Mouse (Mus musculus) CH12.LX (cell line): ENCODE data around the gene Nupr1l. TPM values are rescaled to one million over a fixed set of nuclear protein-coding genes. Genes with fewer than 3 reads are reported as not detected.
A peak's percentile ranks its signal among the peaks of the same experiment; 100 is the strongest.

Experiments
- DNase-seq: peaks from one replicate; pipeline ENCODE4 v3.0.0-alpha.2; 2013; ENCODE audit errors: extremely low read depth
- H3K27ac ChIP-seq: 2 replicates; pipeline ENCODE4 v1.5.1; 2012; ENCODE audit warnings: low read depth, mild to moderate bottlenecking, control low read depth, moderate library complexity; ENCODE audit not compliant: insufficient read depth
- H3K27me3 ChIP-seq: replicated peaks from 2 replicates; pipeline ENCODE3; 2012; ENCODE audit warnings: inconsistent platforms
- H3K36me3 ChIP-seq, 2 experiments: replicated peaks in 1 of 2; 2 replicates each; pipeline versions ENCODE3 to v1.6.1; 2012; ENCODE audit warnings: inconsistent platforms in 1 of 2, low read length in 1 of 2, mild to moderate bottlenecking in 1 of 2, mixed read lengths in 1 of 2, moderate library complexity in 1 of 2; ENCODE audit not compliant: control insufficient read depth in 1 of 2, insufficient read depth in 1 of 2
- H3K4me1 ChIP-seq, 2 experiments: 2 replicates each; pipeline ENCODE4 v1.6.1; 2012; ENCODE audit warnings: inconsistent platforms in 1 of 2, moderate library complexity in 1 of 2; ENCODE audit not compliant: insufficient read depth in 2 of 2, control insufficient read depth in 1 of 2
- H3K4me2 ChIP-seq: 2 replicates; pipeline ENCODE4 v1.6.1; 2012; ENCODE audit warnings: low read depth, mild to moderate bottlenecking, control low read depth; ENCODE audit not compliant: poor library complexity, insufficient read depth, severe bottlenecking
- H3K4me3 ChIP-seq, 3 experiments: fragments of 150-350 bp in 1 of 3; sonication (generic) in 1 of 3; replicated peaks in 1 of 3; 2 replicates each; pipeline versions ENCODE3 to v1.5.1; 2011 to 2012; ENCODE audit warnings: low read depth in 2 of 3, low read length in 2 of 3, mild to moderate bottlenecking in 2 of 3, moderate library complexity in 2 of 3, control low read depth in 1 of 3, improper control_type of control experiment in 1 of 3, inconsistent platforms in 1 of 3, mixed read lengths in 1 of 3; ENCODE audit not compliant: poor library complexity in 1 of 3
- H3K79me2 ChIP-seq: replicated peaks from 2 replicates; pipeline ENCODE4 v1.6.1; 2012; ENCODE audit warnings: mild to moderate bottlenecking, moderate library complexity; ENCODE audit not compliant: control insufficient read depth, poor library complexity, insufficient read depth, severe bottlenecking; ENCODE audit errors: extremely low read depth
- H3K9ac ChIP-seq: 2 replicates; pipeline ENCODE4 v1.6.1; 2012; ENCODE audit warnings: low read depth, mild to moderate bottlenecking, control low read depth, moderate library complexity; ENCODE audit not compliant: insufficient read depth
- H3K9me3 ChIP-seq: replicated peaks from 2 replicates; pipeline ENCODE3; 2012; ENCODE audit warnings: low read length, inconsistent platforms, mixed read lengths
- BHLHE40 ChIP-seq: IDR thresholded peaks from 2 replicates; pipeline ENCODE4 v1.6.1; 2011; ENCODE audit warnings: mild to moderate bottlenecking, low read depth, low read length, improper control_type of control experiment
- ETS1 ChIP-seq: conservative IDR thresholded peaks from 2 replicates; pipeline ENCODE4 v1.6.1; 2012; ENCODE audit warnings: low read depth, mild to moderate bottlenecking, inconsistent platforms, low read length, improper control_type of control experiment, moderate library complexity
- MEF2A ChIP-seq: IDR thresholded peaks from 2 replicates; pipeline ENCODE4 v1.6.1; 2014; ENCODE audit warnings: low read depth, mild to moderate bottlenecking, inconsistent platforms, low read length, improper control_type of control experiment, borderline replicate concordance
- MXI1 ChIP-seq: IDR thresholded peaks from 2 replicates; pipeline ENCODE4 v1.6.1; 2011; ENCODE audit warnings: mild to moderate bottlenecking, low read depth, low read length, improper control_type of control experiment
- MYC ChIP-seq: IDR thresholded peaks from 2 replicates; pipeline ENCODE4 v1.6.1; 2011; ENCODE audit warnings: low read depth, mild to moderate bottlenecking, improper control_type of control experiment, low read length
- POLR2AphosphoS2 ChIP-seq: IDR thresholded peaks from 2 replicates; pipeline ENCODE4 v1.6.1; 2011; ENCODE audit warnings: low read depth, low read length, improper control_type of control experiment
- TCF12 ChIP-seq: IDR thresholded peaks from 2 replicates; pipeline ENCODE4 v1.6.1; 2014; ENCODE audit warnings: low read depth, mild to moderate bottlenecking, inconsistent platforms, low read length, improper control_type of control experiment
- ZKSCAN1 ChIP-seq: IDR thresholded peaks from 2 replicates; pipeline ENCODE4 v1.6.1; 2012; ENCODE audit warnings: low read depth, inconsistent platforms, low read length, improper control_type of control experiment, borderline replicate concordance
- ZNF384 ChIP-seq: IDR thresholded peaks from 2 replicates; pipeline ENCODE4 v1.6.1; 2012; ENCODE audit warnings: low read depth, low read length, improper control_type of control experiment, inconsistent platforms
- dilution Hi-C: fragments of 300-500 bp; cut with MboI; formaldehyde crosslinking; loops from 2 replicates; pipeline ENCODE4 v1.14.3; 2020; ENCODE audit warnings: low sequenced_read_pairs; ENCODE audit not compliant: extremely low pct_unique_long_range_greater_than_20kb, extremely low pct_ligation_motif_present
- in situ Hi-C: fragments of 300-500 bp; cut with MboI; formaldehyde crosslinking; loops from 3 replicates; pipeline ENCODE4 v1.14.3; 2019; ENCODE audit warnings: low sequenced_read_pairs, low pct_ligation_motif_present, low pct_unique_long_range_greater_than_20kb, mixed read lengths
- polyA plus RNA-seq: library from polyadenylated mRNA; unstranded; fragments of >175 nt; gene quantifications from 2 replicates; pipeline ENCODE4 v1.2.1, GENCODE M21; 2012; ENCODE audit warnings: low read depth; ENCODE audit not compliant: insufficient read length
- total RNA-seq, 2 experiments: library from RNA; depleted of rRNA; stranded (reverse); fragments of 300-350 nt in 1 of 2; fragments of >200 nt in 1 of 2; gene quantifications; 2 replicates each; pipeline ENCODE4 v1.2.3; 2012 to 2014

The Nupr1l gene
- total and polyA plus RNA-seq, 3 experiments: 0.46 to 0.68 TPM; not detected in 1

DNA sequence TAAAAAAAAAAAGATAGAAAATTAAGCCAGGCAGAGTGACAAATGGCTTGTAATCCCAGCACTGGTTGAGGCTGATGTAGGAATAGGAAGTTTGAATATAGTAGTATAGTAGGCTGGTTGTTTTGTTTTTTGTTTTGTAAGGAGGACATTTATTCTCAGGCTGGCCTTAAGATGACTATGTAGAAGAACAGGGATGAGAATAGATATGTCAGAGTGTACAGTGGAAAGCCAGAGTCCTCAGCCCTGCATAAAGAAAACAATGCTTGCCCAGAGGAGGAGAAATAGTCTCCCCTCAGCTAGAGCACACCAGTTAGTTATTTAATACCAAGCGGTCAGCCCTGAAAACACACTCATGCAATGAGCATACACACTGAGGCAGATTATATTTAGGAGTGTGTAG, 9.9 kb upstream of the Nupr1l start, which contains the start of gene Phkg1:
TSS of gene Phkg1 (minus strand) at position 101 of the 400 bp plus-strand sequence.
- H3K36me3 ChIP-seq: peaks cover 11 to 24% of the 10 kb centered on the region in 2 experiments
- no peaks in the 10 kb centered on the region for H3K79me2 ChIP-seq
- H3K4me3 ChIP-seq: no peak within 1 kb of the TSS
- TF ChIP-seq TCF12 (no peak), POLR2AphosphoS2 (no peak), ZKSCAN1 (no peak), MEF2A (no peak), BHLHE40 (no peak), ETS1 (no peak)
- no peak within 1 kb of the TSS for H3K4me2 ChIP-seq
- H3K27ac ChIP-seq: no peak within 1 kb of the TSS
- no peaks in the 10 kb centered on the region for H3K27me3 ChIP-seq
- dilution Hi-C loops: no loop called here
- in situ Hi-C loops: no loop called here
- no peaks in the 10 kb centered on the region for H3K9me3 ChIP-seq
- no peak within 1 kb of the TSS for H3K9ac ChIP-seq
- H3K4me1 ChIP-seq: peaks cover 3 to 12% of the 10 kb centered on the region in 2 experiments; a peak in 2 of 4 replicates
- DNase-seq: no peak

GRCm38 (mm10) chr5:129907775-129908174, 565 bp upstream of the Nupr1l start:
- DNase-seq: no peak
- H3K27me3 ChIP-seq: peaks cover 20% of the 10 kb centered on the region
- peaks cover 2 to 6% of the 10 kb centered on the region in 2 experiments for H3K36me3 ChIP-seq
- TF ChIP-seq MEF2A: no peak
- peak; percentile 64 for TF ChIP-seq ZNF384
- peak overlapping the region; percentile 45 to 64 (median 54) for H3K4me3 ChIP-seq
- dilution Hi-C loops (no loop called here), in situ Hi-C loops (no loop called here)
- peak overlapping the region; percentile 76 for H3K4me2 ChIP-seq
- H3K27ac ChIP-seq: no peak overlapping the region
- H3K9me3 ChIP-seq: no peaks in the 10 kb centered on the region
- peaks cover 2 to 16% of the 10 kb centered on the region in 2 experiments for H3K4me1 ChIP-seq
- peak overlapping the region; percentile 27; the same call in 1 of the 2 replicates for H3K9ac ChIP-seq
- no peaks in the 10 kb centered on the region for H3K79me2 ChIP-seq

DNA sequence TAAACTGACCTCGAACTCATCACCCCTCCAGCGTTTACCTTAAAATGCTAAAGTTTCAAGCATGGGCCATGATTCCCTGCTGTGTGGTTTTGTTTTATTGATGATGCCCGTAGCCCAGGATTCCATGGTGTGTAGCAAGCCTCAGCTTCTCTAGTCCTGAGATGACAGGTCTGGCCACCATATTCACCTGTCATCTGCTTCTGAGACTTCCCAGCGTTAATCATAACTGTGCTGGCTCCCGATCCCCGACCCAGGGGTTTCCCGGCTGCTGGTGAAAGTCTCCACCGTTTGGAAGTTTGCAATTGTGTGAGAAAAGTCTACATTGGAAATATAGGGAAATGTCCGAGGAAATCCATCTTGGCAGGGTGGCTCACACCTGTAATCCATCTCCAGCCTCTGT, 807 bp downstream of the Nupr1l start:
- Histone ChIP-seq H3K4me1 (peaks cover 2 to 16% of the 10 kb centered on the region in 2 experiments), H3K27ac (no peak overlapping the region), H3K79me2 (no peaks in the 10 kb centered on the region), H3K4me3 (peak overlapping the region; percentile 54 to 93 (median 64)), H3K9me3 (no peaks in the 10 kb centered on the region), H3K4me2 (peak overlapping the region; percentile 76), H3K36me3 (no peaks in the 10 kb centered on the region), H3K9ac (peak overlapping the region; percentile 26; the same call in 1 of the 2 replicates), H3K27me3 (peaks cover 20% of the 10 kb centered on the region)
- in situ Hi-C loops (no loop called here), dilution Hi-C loops (no loop called here)
- TF ChIP-seq MXI1: no peak
- 0 out of 2 replicates have a peak, but pooled peaks have one; percentile 4 for TF ChIP-seq MYC
- DNase-seq: no peak
